Mouse (Mus musculus) R1 (cell line): ENCODE measurements around the gene 2010300C02Rik.
A peak's percentile ranks its signal among the peaks of the same experiment; 100 is the strongest.

Source experiments
- DNase-seq: peaks from one replicate; pipeline ENCODE4 v3.0.0-alpha.2; 2018; ENCODE audit warnings: low read depth, low spot score

2010300C02Rik gene

GRCm38 (mm10) chr1:37711596-37712356 lies 8.1 kb downstream of the 2010300C02Rik start:
- DNase-seq = no peak

GRCm38 (mm10) chr1:37711082-37711481 lies 8.8 kb downstream of the 2010300C02Rik start:
- DNase-seq = no peak

GRCm38 (mm10) chr1:37709736-37710135 lies 10.1 kb downstream of the 2010300C02Rik start:
- no peak for DNase-seq

GRCm38 (mm10) chr1:37708270-37708955 lies 11.5 kb downstream of the 2010300C02Rik start:
- peak; percentile 39 for DNase-seq

GRCm38 (mm10) chr1:37702326-37702725 lies 17.6 kb downstream of the 2010300C02Rik start:
- DNase-seq = no peak

GRCm38 (mm10) chr1:37698852-37699439 lies 20.9 kb downstream of the 2010300C02Rik start:
- DNase-seq = no peak

- no peak for DNase-seq
Measured at GRCm38 (mm10) chr1:37698186-37698839, 21.6 kb downstream of the 2010300C02Rik start.

GRCm38 (mm10) chr1:37696918-37697317 lies 23.0 kb downstream of the 2010300C02Rik start:
- no peak for DNase-seq

GRCm38 (mm10) chr1:37695732-37696131 lies 24.2 kb downstream of the 2010300C02Rik start:
- DNase-seq = no peak

GRCm38 (mm10) chr1:37694417-37694816 lies 25.5 kb downstream of the 2010300C02Rik start:
- DNase-seq = peak; percentile 19

GRCm38 (mm10) chr1:37691179-37691578 lies 28.7 kb downstream of the 2010300C02Rik start:
- DNase-seq = peak; percentile 84

- DNase-seq = peak; percentile 33
Measured at GRCm38 (mm10) chr1:37690665-37691064, 29.2 kb downstream of the 2010300C02Rik start.

- no peak for DNase-seq
Measured at GRCm38 (mm10) chr1:37689730-37690129, 30.2 kb downstream of the 2010300C02Rik start.

- DNase-seq = no peak
Measured at GRCm38 (mm10) chr1:37688351-37688750, 31.5 kb downstream of the 2010300C02Rik start.

- DNase-seq = no peak
Measured at GRCm38 (mm10) chr1:37687515-37687914, 32.4 kb downstream of the 2010300C02Rik start.

- DNase-seq = no peak
Measured at GRCm38 (mm10) chr1:37686953-37687441, 32.9 kb downstream of the 2010300C02Rik start.

GRCm38 (mm10) chr1:37678327-37679123 lies 41.4 kb downstream of the 2010300C02Rik start:
- DNase-seq = peak; percentile 69

- DNase-seq = no peak
Measured at GRCm38 (mm10) chr1:37676967-37677512, 42.8 kb downstream of the 2010300C02Rik start.

GRCm38 (mm10) chr1:37675444-37675843 lies 44.4 kb downstream of the 2010300C02Rik start:
- DNase-seq = peak; percentile 53

- DNase-seq = no peak
Measured at GRCm38 (mm10) chr1:37674266-37674665, 45.6 kb downstream of the 2010300C02Rik start.

GRCm38 (mm10) chr1:37671316-37671715 lies 48.6 kb downstream of the 2010300C02Rik start:
- peak; percentile 60 for DNase-seq
